Mouse (Mus musculus) lung, adult 2 months (tissue): ENCODE results near the gene Ppp1r1b. TPM values are rescaled to one million over a fixed set of nuclear protein-coding genes. Genes with fewer than 3 reads are reported as not detected.
A peak's percentile ranks its signal among the peaks of the same experiment; 100 is the strongest.

Experiments
- DNase-seq: peaks from one replicate; pipeline ENCODE4 v3.0.0; 2022
- H3K4me1 ChIP-seq: fragments of 200-500 bp; 2 replicates; pipeline ENCODE4 v1.6.1; 2011; ENCODE audit warnings: low read length; ENCODE audit not compliant: control insufficient read depth, insufficient read depth
- H3K4me3 ChIP-seq: fragments of 200-500 bp; replicated peaks from 2 replicates; pipeline ENCODE3; 2011; ENCODE audit warnings: low read depth, mild to moderate bottlenecking, control low read depth, low read length; ENCODE audit errors: extremely low read depth
- CTCF ChIP-seq: fragments of 200-500 bp; IDR thresholded peaks from 2 replicates; pipeline ENCODE4 v1.5.1; 2011; ENCODE audit warnings: mild to moderate bottlenecking, low read length, control low read depth; ENCODE audit not compliant: insufficient read depth
- POLR2A ChIP-seq: fragments of 200-500 bp; IDR thresholded peaks from 2 replicates; pipeline ENCODE4 v1.6.1; 2011; ENCODE audit warnings: low read depth, mild to moderate bottlenecking, control low read depth, low read length, borderline replicate concordance; ENCODE audit errors: extremely low read depth
- WGBS: fragments of 180-500 bp; shearing (Covaris S2); methylation state at CpG from one replicate; pipeline ENCODE4 v1.1.7; 2018; 5-methylcytosine and 5-hydroxymethylcytosine counted together
- polyA plus RNA-seq: library from polyadenylated mRNA; depleted of rRNA; stranded (reverse); fragments of >200 nt; gene quantifications from 2 replicates; pipeline ENCODE4 v1.2.3, GENCODE M21; 2012

Ppp1r1b gene
- polyA plus RNA-seq, 1 experiment, result 20.0 TPM

GRCm38 (mm10) chr11:98387056-98387577, 38.9 kb downstream of the Ppp1r1b start:
- H3K4me1 ChIP-seq, result peaks cover 3% of the 10 kb centered on the region; the same call in 1 of the 2 replicates
- TF ChIP-seq POLR2A (no peak), CTCF (no peak)
- 51% methylated on average over 14 of the region's 14 CpGs for WGBS

DNA sequence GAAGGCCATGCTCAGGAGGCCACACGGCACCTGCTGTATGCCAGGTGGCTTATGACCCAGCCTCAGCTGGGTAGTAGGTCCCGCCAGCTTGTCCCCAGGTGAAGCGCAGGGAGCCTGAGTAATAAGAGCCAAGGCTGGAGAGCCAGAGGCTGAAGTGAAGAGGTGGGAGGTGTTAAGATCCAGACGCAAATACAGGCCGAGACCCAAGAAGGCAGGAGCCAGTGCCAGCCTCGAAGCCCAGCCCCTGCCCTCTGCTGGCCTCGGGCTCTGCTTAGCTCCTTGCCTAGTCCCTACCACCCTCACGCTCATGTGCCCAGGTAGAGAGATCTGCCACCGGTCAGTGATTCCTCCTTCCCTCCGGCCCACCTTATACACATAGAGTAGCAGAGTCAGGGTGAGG, 40.1 kb downstream of the Ppp1r1b start:
- peaks cover 5% of the 10 kb centered on the region; the same call in 1 of the 2 replicates for H3K4me1 ChIP-seq
- no peak overlapping the region for H3K4me3 ChIP-seq
- peak; percentile 3; the same call in 1 of the 2 replicates for TF ChIP-seq POLR2A
- 0 out of 2 replicates have a peak, but pooled peaks have one; percentile 13 for TF ChIP-seq CTCF
- DNase-seq, result no peak
- 57% methylated on average over 10 of the region's 10 CpGs for WGBS

More at GRCm38 (mm10) chr11:98387056-98387577, 38.9 kb downstream of the Ppp1r1b start:
- H3K4me3 ChIP-seq, result no peak overlapping the region
- no peak for DNase-seq

GRCm38 (mm10) chr11:98389221-98389780, 41.1 kb downstream of the Ppp1r1b start:
- DNase-seq, result peak; percentile 57

DNA sequence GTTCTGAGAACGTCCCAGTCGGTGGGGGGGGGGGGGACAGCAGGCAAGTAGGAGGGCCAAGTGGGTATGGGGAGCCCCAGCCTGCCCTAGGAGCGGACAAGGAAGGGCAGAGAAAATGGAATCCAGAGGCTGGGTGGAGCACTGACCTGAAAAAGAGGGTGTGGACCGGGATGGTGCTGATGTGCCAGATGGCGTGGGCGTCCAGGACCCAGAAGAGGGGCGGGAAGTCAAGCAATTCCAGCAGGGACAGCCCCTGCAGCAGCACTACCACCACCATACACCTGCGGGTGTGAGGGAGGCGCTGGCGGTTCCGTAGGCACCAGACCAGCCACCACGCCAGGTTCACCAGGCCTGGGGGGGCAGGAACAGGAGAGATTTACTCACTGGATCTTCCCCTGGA, 41.9 kb downstream of the Ppp1r1b start:
- WGBS, result 82% methylated on average over 12 of the region's 12 CpGs
- H3K4me1 ChIP-seq, result peaks cover 9% of the 10 kb centered on the region
- no peak overlapping the region for H3K4me3 ChIP-seq
- no peak for DNase-seq
- TF ChIP-seq POLR2A, result no peak
- no peak for TF ChIP-seq CTCF

More at GRCm38 (mm10) chr11:98389221-98389780, 41.1 kb downstream of the Ppp1r1b start:
- TF ChIP-seq CTCF (peak; percentile 68), POLR2A (no peak)
- WGBS, result 30% methylated on average over 9 of the region's 9 CpGs
- peaks cover 8% of the 10 kb centered on the region for H3K4me1 ChIP-seq
- H3K4me3 ChIP-seq, result no peak overlapping the region

- WGBS, result 36% methylated on average over 8 of the region's 8 CpGs
- no peak for DNase-seq
These were observed 43.8 kb downstream of the Ppp1r1b start for GRCm38 (mm10) chr11:98392034-98392433.

DNA sequence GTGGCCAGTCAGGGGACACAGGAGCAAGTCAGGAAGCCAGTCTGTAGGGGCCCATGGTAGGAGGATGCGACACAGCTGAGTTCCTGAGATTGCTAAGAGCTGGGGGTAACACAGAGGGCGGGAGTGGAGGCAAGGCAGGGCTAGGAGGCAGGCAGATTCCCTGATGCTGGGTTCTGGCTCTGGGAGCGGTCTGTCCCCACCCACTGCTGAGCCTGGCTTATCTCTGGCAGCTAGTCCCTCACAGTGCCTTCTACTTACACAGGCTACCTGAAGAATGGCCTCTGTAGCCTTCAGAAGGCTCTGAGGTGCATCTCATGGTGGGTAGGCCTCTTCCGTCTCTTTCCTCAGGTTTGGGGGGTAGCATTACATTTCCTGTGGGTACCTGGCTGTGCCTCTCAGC, 44.4 kb downstream of the Ppp1r1b start:
- H3K4me3 ChIP-seq, result no peak overlapping the region
- no peak for TF ChIP-seq CTCF
- TF ChIP-seq POLR2A, result no peak
- no peak for DNase-seq
- peaks cover 11% of the 10 kb centered on the region for H3K4me1 ChIP-seq
- 71% methylated on average over 4 of the region's 4 CpGs for WGBS

More at GRCm38 (mm10) chr11:98392034-98392433, 43.8 kb downstream of the Ppp1r1b start:
- no peak for TF ChIP-seq CTCF
- no peak for TF ChIP-seq POLR2A
- Histone ChIP-seq H3K4me3 (no peak overlapping the region), H3K4me1 (peaks cover 11% of the 10 kb centered on the region)

DNA sequence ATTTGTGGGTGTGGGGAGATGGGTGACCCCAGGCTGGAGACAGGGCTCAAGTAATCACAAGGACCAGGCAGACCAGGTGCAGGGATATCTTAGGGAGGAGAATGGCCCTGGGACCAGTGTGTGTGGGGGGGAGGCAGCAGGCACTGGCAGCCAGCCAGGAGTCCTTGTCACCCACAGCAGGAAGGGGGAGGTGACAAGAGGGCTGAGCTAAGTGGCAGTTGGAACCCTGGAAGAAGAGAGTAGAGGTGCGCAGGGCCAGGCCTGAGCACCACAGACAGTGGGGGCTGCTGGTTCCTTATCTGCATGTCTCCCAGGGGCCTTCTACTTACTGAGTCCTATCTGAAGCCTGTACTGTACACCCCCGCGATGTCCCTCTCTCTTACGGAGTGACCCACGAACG, 45.1 kb downstream of the Ppp1r1b start:
- DNase-seq, result peak; percentile 72
- Histone ChIP-seq H3K4me1 (peaks cover 11% of the 10 kb centered on the region), H3K4me3 (no peak overlapping the region)
- 60% methylated on average over 6 of the region's 6 CpGs for WGBS
- no peak for TF ChIP-seq POLR2A
- TF ChIP-seq CTCF, result no peak

DNA sequence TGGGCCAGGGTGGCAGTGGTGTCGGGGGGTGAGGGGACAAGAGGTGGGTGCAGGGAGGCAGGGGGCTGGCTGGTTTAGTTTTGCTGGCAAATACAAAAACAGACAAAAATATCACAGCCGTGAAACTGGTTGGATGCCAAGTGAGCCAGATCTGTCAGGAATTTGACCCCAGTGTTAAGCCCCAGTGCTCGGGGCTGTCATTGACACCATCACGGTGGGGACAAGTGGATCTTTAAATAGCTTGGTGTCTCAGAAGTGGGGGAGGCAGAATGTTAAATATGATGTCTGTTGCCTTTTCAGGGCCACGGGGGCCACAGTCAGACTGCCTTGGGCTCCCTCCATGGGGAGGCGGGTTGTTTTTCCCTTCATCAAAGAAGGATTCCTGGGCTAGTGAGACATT, 46.1 kb downstream of the Ppp1r1b start:
- DNase-seq, result no peak
- peaks cover 11% of the 10 kb centered on the region for H3K4me1 ChIP-seq
- no peak overlapping the region for H3K4me3 ChIP-seq
- no peak for TF ChIP-seq POLR2A
- no peak for TF ChIP-seq CTCF
- WGBS, result 37% methylated on average over 6 of the region's 6 CpGs

- no peak for TF ChIP-seq POLR2A
- no peak for TF ChIP-seq CTCF
- 33% methylated on average over 4 of the region's 4 CpGs for WGBS
- Histone ChIP-seq H3K4me3 (no peak overlapping the region), H3K4me1 (peaks cover 11% of the 10 kb centered on the region)
- DNase-seq, result no peak
These were observed 46.8 kb downstream of the Ppp1r1b start for GRCm38 (mm10) chr11:98395041-98395440.

- 91% methylated on average over 7 of the region's 7 CpGs for WGBS
- no peak for DNase-seq
- TF ChIP-seq CTCF (no peak), POLR2A (no peak)
These were observed 49.7 kb downstream of the Ppp1r1b start for GRCm38 (mm10) chr11:98397946-98398345.

More at GRCm38 (mm10) chr11:98397946-98398345, 49.7 kb downstream of the Ppp1r1b start:
- Histone ChIP-seq H3K4me1 (peaks cover 10% of the 10 kb centered on the region), H3K4me3 (no peak overlapping the region)
